Comparison of ENCODE assay signal across 13 mouse cellular contexts in the genomic region with DNA sequence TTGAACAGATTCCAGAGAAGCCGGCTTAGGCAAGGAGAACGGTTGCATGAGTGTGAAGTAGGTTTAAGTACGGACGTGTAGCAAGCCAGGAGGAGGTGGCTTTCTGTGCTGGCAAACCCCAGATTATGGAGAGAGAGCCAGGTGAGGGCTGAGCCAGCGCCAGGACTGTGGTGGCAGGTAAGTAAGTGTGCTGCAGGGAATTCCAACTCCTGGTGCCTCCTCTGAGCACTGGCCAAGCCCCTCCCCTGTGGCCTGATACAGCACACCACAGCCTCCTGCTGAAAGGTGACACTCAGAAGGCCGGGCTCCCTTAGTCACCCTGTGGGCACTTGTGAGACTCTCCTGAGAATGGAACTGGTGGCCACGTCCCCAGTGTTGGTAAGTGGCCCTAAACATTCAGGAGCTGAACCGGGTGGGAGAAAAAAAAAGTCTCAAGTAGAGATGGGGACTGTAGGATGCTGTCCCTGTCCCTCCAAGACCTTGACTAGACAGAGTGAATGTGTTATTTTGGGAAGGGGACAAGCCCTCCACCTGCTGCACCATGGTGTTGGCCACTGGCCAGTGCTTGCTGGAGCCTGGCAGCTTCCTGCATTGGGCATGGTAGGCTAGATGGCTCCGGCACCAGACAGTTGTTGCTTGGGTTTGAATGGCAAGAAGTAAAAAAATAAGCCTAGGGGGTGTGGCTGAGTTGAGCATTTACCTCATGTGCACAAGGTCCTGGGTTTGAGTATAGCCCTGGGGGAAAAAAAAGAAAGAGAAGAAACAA. TPM values are rescaled to one million over a fixed set of nuclear protein-coding genes. Genes with fewer than 3 reads are reported as not detected.
A peak's percentile ranks its signal among the peaks of the same experiment; 100 is the strongest.
DNase-seq lines count a peak whose midpoint lies in the region; ATAC-seq and TF ChIP-seq lines count a peak whose summit lies in the region.
"Had no signal": no experiment of that assay in that cellular context is flagged by ENCODE, and none has a peak within 500 bp of the region (broad histone marks: within the 10 kb centered on the region; RNA-seq: fewer than 3 reads in every experiment).

No protein-coding gene starts in this region.

- no peak overlapping the region for H3K4me2 ChIP-seq in intestine, embryonic 15.5 days (replicated peaks)
- H3K4me2 ChIP-seq in intestine, postnatal 0 days (replicated peaks; ENCODE audit: low read depth), result no peak overlapping the region
- H3K4me2 ChIP-seq: hindbrain, embryonic 12.5 days; limb, embryonic 15.5 days; midbrain, embryonic 12.5 days; neural tube, embryonic 15.5 days had no signal

- DNase-seq in gastrocnemius, adult 8-10 months (ENCODE audit: low spot score in 2 of 2), result peak; percentile 63 to 77
- peak; percentile 51 to 75 for DNase-seq in kidney, adult 8-10 months
- peak; percentile 44 to 68 for DNase-seq in lung, postnatal 4 days
- DNase-seq in cerebellum, adult 2 months, result no peak
- no peak for DNase-seq in layer of hippocampus, adult 9-11 months
- DNase-seq: forebrain, postnatal 0 days had no signal

- TF ChIP-seq CTCF in intestine, postnatal 0 days (IDR thresholded peaks at IDR 0.05; ENCODE audit: low read depth), result no peak
- no peak for TF ChIP-seq CTCF in cerebellum, adult 2 months (IDR thresholded peaks at IDR 0.05; ENCODE audit: borderline replicate concordance, insufficient read depth, low read depth, low read length)

- H3K9me3 ChIP-seq in intestine, embryonic 15.5 days, result no peaks in the 10 kb centered on the region
- no peaks in the 10 kb centered on the region for H3K9me3 ChIP-seq in intestine, postnatal 0 days (ENCODE audit: control insufficient read depth)
- H3K9me3 ChIP-seq: hindbrain, embryonic 12.5 days; limb, embryonic 15.5 days; midbrain, embryonic 12.5 days; neural tube, embryonic 15.5 days had no signal

- peak; percentile 67; the same call in 1 of the 2 replicates for ATAC-seq in intestine, embryonic 15.5 days
- ATAC-seq in intestine, postnatal 0 days, result no peak
- ATAC-seq: activated CD4-positive, CD25-positive, alpha-beta regulatory T cell, adult 4 months; forebrain, postnatal 0 days had no signal

- H3K36me3 ChIP-seq in intestine, embryonic 15.5 days, result no peaks in the 10 kb centered on the region
- H3K36me3 ChIP-seq in intestine, postnatal 0 days (ENCODE audit: control insufficient read depth, insufficient read depth), result no peaks in the 10 kb centered on the region
- H3K36me3 ChIP-seq: hindbrain, embryonic 12.5 days; limb, embryonic 15.5 days; midbrain, embryonic 12.5 days; neural tube, embryonic 15.5 days had no signal

- WGBS in intestine, embryonic 15.5 days, result 58% methylated on average over 9 of the region's 9 CpGs
- 65% methylated on average over 9 of the region's 9 CpGs for WGBS in intestine, postnatal 0 days
- WGBS in cerebellum, adult 2 months, result 32% methylated on average over 9 of the region's 9 CpGs

- H3K4me3 ChIP-seq in intestine, embryonic 15.5 days (replicated peaks), result no peak overlapping the region
- no peak overlapping the region for H3K4me3 ChIP-seq in intestine, postnatal 0 days (ENCODE audit: low read depth, low read length)
- H3K4me3 ChIP-seq in cerebellum, adult 2 months (replicated peaks; ENCODE audit: insufficient read depth, low read depth, low read length), result no peak overlapping the region
- H3K4me3 ChIP-seq: hindbrain, embryonic 12.5 days; limb, embryonic 15.5 days; midbrain, embryonic 12.5 days; neural tube, embryonic 15.5 days had no signal

- no peak overlapping the region for H3K27ac ChIP-seq in intestine, embryonic 15.5 days
- no peak overlapping the region for H3K27ac ChIP-seq in intestine, postnatal 0 days (ENCODE audit: low read depth, low read length)
- no peak overlapping the region for H3K27ac ChIP-seq in cerebellum, adult 2 months (ENCODE audit: insufficient read depth, low read length)
- H3K27ac ChIP-seq: hindbrain, embryonic 12.5 days; limb, embryonic 15.5 days; midbrain, embryonic 12.5 days; neural tube, embryonic 15.5 days had no signal

- TF ChIP-seq POLR2A in cerebellum, adult 2 months (IDR thresholded peaks at IDR 0.05; ENCODE audit: borderline replicate concordance, insufficient read depth, low read length), result no peak

- H3K4me1 ChIP-seq in intestine, embryonic 15.5 days (replicated peaks), result no peaks in the 10 kb centered on the region
- H3K4me1 ChIP-seq in intestine, postnatal 0 days (replicated peaks; ENCODE audit: control insufficient read depth, insufficient read depth, low read length), result no peaks in the 10 kb centered on the region
- no peaks in the 10 kb centered on the region for H3K4me1 ChIP-seq in cerebellum, adult 2 months (ENCODE audit: control insufficient read depth, insufficient read depth, low read length)
- H3K4me1 ChIP-seq: hindbrain, embryonic 12.5 days; midbrain, embryonic 12.5 days had no signal

- no peaks in the 10 kb centered on the region for H3K27me3 ChIP-seq in intestine, embryonic 15.5 days (replicated peaks)
- no peaks in the 10 kb centered on the region for H3K27me3 ChIP-seq in intestine, postnatal 0 days (replicated peaks; ENCODE audit: control insufficient read depth, insufficient read depth, low read length)
- no peaks in the 10 kb centered on the region for H3K27me3 ChIP-seq in cerebellum, adult 2 months (ENCODE audit: control insufficient read depth, insufficient read depth, low read length)
- H3K27me3 ChIP-seq: limb, embryonic 15.5 days; midbrain, embryonic 12.5 days; neural tube, embryonic 15.5 days had no signal

- H3K9ac ChIP-seq in intestine, embryonic 15.5 days, result no peak overlapping the region
- no peak overlapping the region for H3K9ac ChIP-seq in intestine, postnatal 0 days (ENCODE audit: low read depth, low read length)
- H3K9ac ChIP-seq: forebrain, postnatal 0 days; hindbrain, embryonic 12.5 days; limb, embryonic 15.5 days; midbrain, embryonic 12.5 days; neural tube, embryonic 15.5 days had no signal

RNA-seq across cellular contexts. Expression of gene Acacb, which starts 9.0 kb away (rescaled TPM):
- polyA plus RNA-seq in intestine, embryonic 15.5 days (2015; fragmentation: Nextera tagmentation; extraction: Ambion mirVana), result 1.4 and 1.7 TPM in 2 replicates
- 0.69 and 1.1 TPM in 2 replicates for polyA plus RNA-seq in intestine, postnatal 0 days (2015; fragmentation: Nextera tagmentation; extraction: Ambion mirVana)
- total RNA-seq in gastrocnemius, adult 8-10 months (2022), result 100 to 1,000 TPM; 163 to 191 (median 187) TPM
- polyA plus RNA-seq in cerebellum, adult 2 months (2012; rRNA removed), result 4.6 and 5.2 TPM in 2 replicates

RNA-seq across cellular contexts. Expression of gene Ung, which starts 25.2 kb away (rescaled TPM):
- 45.0 and 45.1 TPM in 2 replicates for polyA plus RNA-seq in intestine, embryonic 15.5 days (2015; fragmentation: Nextera tagmentation; extraction: Ambion mirVana)
- 10.0 and 11.4 TPM in 2 replicates for polyA plus RNA-seq in intestine, postnatal 0 days (2015; fragmentation: Nextera tagmentation; extraction: Ambion mirVana)
- 10 to 100 TPM in 2 of 4 experiments, 1 to 10 TPM in 2; 6.8 to 11.5 (median 10.0) TPM for total RNA-seq in gastrocnemius, adult 8-10 months (2022)
- 4.3 and 4.6 TPM in 2 replicates for polyA plus RNA-seq in cerebellum, adult 2 months (2012; rRNA removed)

RNA-seq across cellular contexts. Expression of gene Alkbh2, which starts 27.3 kb away (rescaled TPM):
- 11.6 and 12.0 TPM in 2 replicates for polyA plus RNA-seq in intestine, embryonic 15.5 days (2015; fragmentation: Nextera tagmentation; extraction: Ambion mirVana)
- 6.9 and 7.8 TPM in 2 replicates for polyA plus RNA-seq in intestine, postnatal 0 days (2015; fragmentation: Nextera tagmentation; extraction: Ambion mirVana)
- 1 to 10 TPM in 1 of 4 experiments, under 1 TPM in 2, not detected in 1; 0.67 to 1.2 (median 0.94) TPM for total RNA-seq in gastrocnemius, adult 8-10 months (2022)
- polyA plus RNA-seq in cerebellum, adult 2 months (2012; rRNA removed), result 10.2 and 10.9 TPM in 2 replicates

Comparison
In these comparisons a context has a peak if more than half of its experiments do, and no peak if none do; other contexts are left out.
1. DNase-seq: peak in gastrocnemius, adult 8-10 months (2 of 2), kidney, adult 8-10 months (2 of 2) and lung, postnatal 4 days (2 of 2); none in cerebellum, adult 2 months (0 of 2) and layer of hippocampus, adult 9-11 months (single experiment).